Mouse (Mus musculus) lung, adult 2 months (tissue): ENCODE results near the gene 9330182L06Rik. TPM values are rescaled to one million over a fixed set of nuclear protein-coding genes. Genes with fewer than 3 reads are reported as not detected.

Source experiments
- DNase-seq: peaks from one replicate; pipeline ENCODE4 v3.0.0; 2022
- H3K4me1 ChIP-seq: fragments of 200-500 bp; 2 replicates; pipeline ENCODE4 v1.6.1; 2011; ENCODE audit warnings: low read length; ENCODE audit not compliant: control insufficient read depth, insufficient read depth
- H3K4me3 ChIP-seq: fragments of 200-500 bp; replicated peaks from 2 replicates; pipeline ENCODE3; 2011; ENCODE audit warnings: low read depth, mild to moderate bottlenecking, control low read depth, low read length; ENCODE audit errors: extremely low read depth
- CTCF ChIP-seq: fragments of 200-500 bp; IDR thresholded peaks from 2 replicates; pipeline ENCODE4 v1.5.1; 2011; ENCODE audit warnings: mild to moderate bottlenecking, low read length, control low read depth; ENCODE audit not compliant: insufficient read depth
- POLR2A ChIP-seq: fragments of 200-500 bp; IDR thresholded peaks from 2 replicates; pipeline ENCODE4 v1.6.1; 2011; ENCODE audit warnings: low read depth, mild to moderate bottlenecking, control low read depth, low read length, borderline replicate concordance; ENCODE audit errors: extremely low read depth
- whole genome bisulfite sequencing: fragments of 180-500 bp; shearing (Covaris S2); methylation state at CpG from one replicate; pipeline ENCODE4 v1.1.7; 2018; 5-methylcytosine and 5-hydroxymethylcytosine counted together
- polyA plus RNA-seq: library from polyadenylated mRNA; depleted of rRNA; stranded (reverse); fragments of >200 nt; gene quantifications from 2 replicates; pipeline ENCODE4 v1.2.3, GENCODE M21; 2012

Gene 9330182L06Rik
- polyA plus RNA-seq, 1 experiment: 2.4 TPM

DNA sequence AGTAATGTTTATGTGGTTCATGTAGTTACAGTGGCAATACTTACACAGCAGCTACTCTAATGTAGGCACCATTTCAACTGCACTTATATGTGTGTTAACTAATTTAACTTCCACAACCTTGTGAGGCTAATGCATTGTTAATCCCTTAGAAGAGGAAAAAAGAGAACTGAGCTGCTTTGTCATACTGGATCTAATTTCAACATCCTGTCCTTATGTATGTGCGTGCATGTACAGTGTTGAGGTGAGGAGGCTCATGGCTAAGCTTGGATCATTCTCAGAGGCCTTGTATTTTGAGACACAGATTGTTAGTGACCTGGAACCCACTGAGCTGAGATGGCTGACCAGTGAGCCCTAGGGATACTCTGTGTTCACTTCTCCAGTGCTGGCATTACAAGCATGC is 88.3 kb downstream of the 9330182L06Rik start:
- no peak for DNase-seq
- Histone ChIP-seq H3K4me3 (no peak overlapping the region), H3K4me1 (no peaks in the 10 kb centered on the region)
- TF ChIP-seq CTCF: no peak
- no peak for TF ChIP-seq POLR2A
- 78% methylated on average over 1 of the region's 1 CpGs for WGBS

- TF ChIP-seq CTCF: no peak
- no peak for TF ChIP-seq POLR2A
- no peak for DNase-seq
- WGBS: 43% methylated on average over 2 of the region's 2 CpGs
- Histone ChIP-seq H3K4me1 (no peaks in the 10 kb centered on the region), H3K4me3 (no peak overlapping the region)
These were observed 92.2 kb downstream of the 9330182L06Rik start for GRCm38 (mm10) chr5:9358076-9358475.

GRCm38 (mm10) chr5:9361982-9362661 is 96.2 kb downstream of the 9330182L06Rik start:
- Histone ChIP-seq H3K4me3 (no peak overlapping the region), H3K4me1 (no peaks in the 10 kb centered on the region)
- TF ChIP-seq CTCF (no peak), POLR2A (no peak)
- DNase-seq: no peak
- 67% methylated on average over 7 of the region's 7 CpGs for WGBS

- H3K4me1 ChIP-seq: no peaks in the 10 kb centered on the region
- H3K4me3 ChIP-seq: no peak overlapping the region
- 70% methylated on average over 1 of the region's 1 CpGs for WGBS
- DNase-seq: no peak
- TF ChIP-seq POLR2A (no peak), CTCF (no peak)
These were observed 99.0 kb downstream of the 9330182L06Rik start for GRCm38 (mm10) chr5:9364937-9365336.

DNA sequence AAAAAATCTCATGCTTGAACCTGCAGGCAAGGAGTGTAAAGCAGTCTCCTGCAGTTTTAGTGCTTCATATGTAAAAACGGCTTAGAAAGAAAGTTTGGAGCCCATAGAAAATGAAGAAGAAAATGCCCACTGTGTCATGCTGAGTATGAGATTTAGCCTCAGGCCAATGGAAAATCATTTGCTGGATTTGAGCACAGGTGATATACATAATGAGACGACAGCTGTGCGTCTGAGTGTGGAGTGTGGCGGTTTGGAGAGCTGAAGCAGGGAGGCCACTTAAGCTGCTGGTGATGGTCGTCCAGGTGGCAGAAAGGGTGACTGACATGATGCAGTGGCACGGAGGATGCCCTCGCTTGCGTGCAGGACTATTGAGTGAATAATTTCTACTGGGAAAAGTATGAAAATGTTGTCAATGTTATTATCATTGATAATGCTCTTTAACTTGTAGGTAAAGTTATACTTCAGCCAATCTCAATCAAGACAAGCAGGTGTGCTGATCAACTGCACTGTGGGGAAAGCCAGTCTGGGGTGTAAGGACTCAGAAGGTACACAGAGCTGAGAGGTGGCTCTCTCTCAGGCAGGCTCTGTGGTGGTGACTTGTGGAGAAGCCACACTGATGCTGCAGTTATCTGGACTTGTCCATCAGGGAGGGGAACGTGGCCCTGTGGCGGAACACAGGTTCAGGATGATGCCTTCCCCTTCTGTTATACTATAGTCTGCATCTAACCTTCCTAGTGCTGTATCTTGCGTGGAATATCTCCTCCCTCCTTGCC is 102.2 kb downstream of the 9330182L06Rik start:
- no peak for DNase-seq
- TF ChIP-seq POLR2A (no peak), CTCF (no peak)
- WGBS: 64% methylated on average over 11 of the region's 11 CpGs
- H3K4me3 ChIP-seq: no peak overlapping the region
- no peaks in the 10 kb centered on the region for H3K4me1 ChIP-seq

GRCm38 (mm10) chr5:9371127-9371526 is 105.2 kb downstream of the 9330182L06Rik start:
- Histone ChIP-seq H3K4me1 (no peaks in the 10 kb centered on the region), H3K4me3 (no peak overlapping the region)
- TF ChIP-seq CTCF (no peak), POLR2A (no peak)
- 81% methylated on average over 3 of the region's 3 CpGs for WGBS
- DNase-seq: no peak

DNA sequence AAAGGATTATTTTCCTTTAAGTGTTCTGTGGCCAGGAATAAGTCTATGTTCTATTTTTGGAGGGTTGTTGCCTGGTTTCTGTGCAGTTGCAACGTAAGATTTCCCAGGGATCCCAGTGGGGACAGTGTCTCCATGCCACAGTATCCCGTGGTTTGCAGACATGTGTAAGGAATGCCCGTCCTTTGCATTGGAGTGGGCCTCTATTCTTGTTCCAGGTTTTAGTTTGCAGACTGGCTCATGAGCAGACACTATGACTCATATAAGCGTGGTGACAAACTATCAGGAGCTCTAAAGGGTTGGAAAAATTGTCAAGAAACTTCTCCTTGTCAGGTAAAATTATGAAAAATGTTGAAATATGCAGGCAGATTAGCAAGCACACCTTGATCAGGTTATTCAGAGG is 107.4 kb downstream of the 9330182L06Rik start:
- no peak for TF ChIP-seq CTCF
- no peak for TF ChIP-seq POLR2A
- Histone ChIP-seq H3K4me3 (no peak overlapping the region), H3K4me1 (no peaks in the 10 kb centered on the region)
- 61% methylated on average over 4 of the region's 4 CpGs for WGBS
- DNase-seq: no peak

DNA sequence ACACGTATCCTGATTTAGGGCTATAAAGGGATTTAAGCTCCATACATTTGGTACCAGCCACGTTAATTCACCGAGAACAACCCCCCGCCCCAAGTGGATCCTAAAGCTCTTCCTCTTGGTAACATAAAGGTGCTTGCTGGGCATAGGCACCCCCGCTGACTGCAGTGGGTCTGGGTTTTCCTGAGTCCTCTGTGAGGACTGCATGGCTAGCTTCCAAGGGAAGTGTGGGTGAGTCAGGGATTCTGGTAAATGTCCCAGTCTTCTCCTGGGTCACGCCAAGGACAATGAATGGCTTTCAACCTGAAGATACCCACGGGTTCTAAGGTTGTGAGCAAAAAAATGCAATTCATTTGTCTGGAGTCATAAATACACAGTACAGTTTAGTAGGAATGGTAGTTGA is 124.0 kb downstream of the 9330182L06Rik start:
- WGBS: 67% methylated on average over 7 of the region's 7 CpGs
- Histone ChIP-seq H3K4me3 (no peak overlapping the region), H3K4me1 (no peaks in the 10 kb centered on the region)
- DNase-seq: no peak
- no peak for TF ChIP-seq POLR2A
- no peak for TF ChIP-seq CTCF

GRCm38 (mm10) chr5:9391858-9392393 is 126.0 kb downstream of the 9330182L06Rik start:
- Histone ChIP-seq H3K4me3 (no peak overlapping the region), H3K4me1 (no peaks in the 10 kb centered on the region)
- DNase-seq: no peak
- 31% methylated on average over 1 of the region's 1 CpGs for WGBS
- TF ChIP-seq CTCF (no peak), POLR2A (no peak)

DNA sequence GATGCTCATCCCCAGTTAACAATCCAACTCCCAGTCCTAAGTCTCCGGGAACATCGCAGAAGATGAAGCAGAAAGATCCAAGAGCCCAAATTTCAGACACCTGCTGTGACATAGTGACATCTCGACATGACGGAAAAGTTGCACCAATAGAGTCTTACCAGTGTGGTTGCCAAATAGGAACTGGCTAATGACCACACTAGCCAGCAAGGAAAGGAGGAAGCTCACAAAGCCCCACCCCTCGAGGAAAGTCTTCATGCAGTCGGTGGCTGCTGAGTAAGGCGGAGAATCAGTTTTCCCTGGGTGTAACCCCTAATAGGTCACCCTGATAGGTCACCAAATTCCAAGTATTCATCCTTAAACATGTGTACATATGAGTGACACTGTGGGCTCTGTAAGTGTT is 151.2 kb downstream of the 9330182L06Rik start:
- H3K4me1 ChIP-seq: no peaks in the 10 kb centered on the region
- no peak overlapping the region for H3K4me3 ChIP-seq
- 74% methylated on average over 7 of the region's 7 CpGs for WGBS
- no peak for DNase-seq
- no peak for TF ChIP-seq POLR2A
